Mouse (Mus musculus): ENCODE results near the gene Kctd14.

DNA sequence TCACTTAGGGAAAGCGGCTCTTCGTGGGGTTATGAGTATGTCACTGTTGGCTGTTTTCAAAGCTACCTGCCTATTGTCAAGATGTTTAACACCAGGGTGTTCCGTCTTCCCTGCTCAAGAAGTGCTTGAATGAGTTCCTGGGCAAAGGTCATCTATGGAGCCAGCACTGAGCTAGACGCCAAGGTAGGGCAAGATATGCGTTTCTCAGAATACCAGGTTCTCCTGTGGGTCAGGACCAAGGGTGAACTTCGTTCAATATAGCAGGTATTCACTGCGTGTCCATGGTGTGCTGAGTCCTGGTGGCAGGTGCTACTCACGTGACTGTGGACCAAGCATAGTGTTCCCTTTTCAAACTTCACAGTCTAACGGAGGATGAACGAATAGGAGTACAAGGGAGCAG, 3.7 kb downstream of the Kctd14 start:
- TF ChIP-seq CTCF (IDR thresholded peaks at IDR 0.05; ENCODE audit: control insufficient read depth, insufficient read depth, insufficient read length) (no peak), FOSL1 (IDR thresholded peaks at IDR 0.05; ENCODE audit: insufficient read depth, low read length, poor library complexity, severe bottlenecking) (no peak), MYOD1 (IDR thresholded peaks at IDR 0.05; ENCODE audit: control insufficient read depth, insufficient read length, low read depth) (no peak), MAX (IDR thresholded peaks at IDR 0.05) (no peak), MYOG (IDR thresholded peaks at IDR 0.05; ENCODE audit: control insufficient read depth, extremely low read depth, insufficient read length) (no peak)

Data from C2C12 (cell line).